Mouse (Mus musculus): Measurements from ENCODE around the gene Pgm3.
"Not testable (repeated sequence)": the region's sequence is repeated elsewhere in the genome, so short reads cannot be mapped to it uniquely, and the experiment has no call there.

Gene Pgm3

DNA sequence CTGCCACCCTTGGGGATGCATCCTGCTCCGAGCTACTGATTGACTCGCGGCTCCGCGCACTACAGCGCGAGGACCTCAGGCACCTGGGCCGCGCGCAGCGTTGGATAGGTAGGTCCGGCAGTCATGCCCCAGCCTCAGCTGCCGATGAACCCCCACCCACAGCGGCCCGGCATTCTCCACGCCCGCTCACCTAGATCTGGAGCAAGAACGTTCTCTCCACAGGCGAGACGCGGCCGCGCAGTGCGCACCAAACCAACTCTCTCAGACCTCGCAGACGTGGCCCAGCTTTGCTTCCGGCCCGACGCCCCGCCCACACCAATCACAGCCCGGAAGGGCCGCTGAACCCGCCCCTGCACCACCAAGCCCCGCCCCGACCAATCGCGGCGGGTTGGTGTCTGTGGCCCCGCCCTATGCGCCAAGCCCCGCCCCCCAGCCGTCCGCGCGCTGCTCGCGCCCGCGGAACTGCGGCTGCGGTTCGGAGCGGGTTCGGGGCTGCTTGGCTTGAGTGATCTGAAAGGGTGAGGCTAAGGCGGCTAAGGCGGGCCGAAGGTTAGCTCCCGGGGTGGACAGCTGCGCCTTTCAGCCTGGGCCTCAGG is at the start of gene Pgm3, which contains the start of gene Rwdd2a:
TSS of gene Pgm3 (minus strand) at position 303 of the 596 bp plus-strand sequence.
TSS of gene Rwdd2a (plus strand) at position 452 of the 596 bp plus-strand sequence.
- DNase-seq (ENCODE audit: extremely low read depth, low read depth), result peak; percentile 58

DNA sequence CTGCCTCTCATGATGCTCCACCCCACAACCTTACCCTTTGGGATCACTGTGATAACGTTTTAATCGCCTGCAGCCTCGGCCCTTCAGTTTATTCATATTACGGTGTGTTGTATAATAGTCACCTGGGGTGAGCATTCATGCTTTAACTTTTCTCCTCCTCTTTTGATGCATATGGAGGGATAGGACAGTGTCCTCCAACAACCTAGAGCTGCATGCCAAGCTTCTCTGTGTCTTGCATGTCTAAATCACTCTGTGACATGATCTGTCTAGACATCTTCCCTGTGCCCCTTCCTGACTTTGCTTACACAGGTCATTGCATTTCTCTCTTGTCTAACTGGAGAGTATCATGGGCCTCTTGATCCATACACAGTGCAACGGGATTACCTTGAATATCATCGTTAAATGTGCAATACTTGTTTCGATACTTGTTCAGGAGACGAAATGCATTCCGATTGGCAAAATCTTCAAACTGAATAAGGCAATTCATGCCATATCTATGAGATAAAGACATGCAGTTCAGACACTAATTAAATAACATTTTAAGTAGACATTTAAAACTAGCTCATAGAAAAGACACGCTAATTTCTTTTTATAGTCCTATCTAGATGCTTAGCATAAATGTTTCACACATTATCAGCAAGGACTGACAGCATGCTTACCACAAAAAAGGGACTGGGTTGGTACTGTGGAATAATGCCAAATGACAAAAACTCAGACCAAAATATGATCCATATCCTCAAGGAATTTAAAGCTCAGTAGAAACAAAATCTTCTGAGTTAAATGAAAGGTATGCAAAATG is 47.9 kb upstream of the Pgm3 start:
- no peak for DNase-seq (ENCODE audit: extremely low read depth, low read depth)

DNA sequence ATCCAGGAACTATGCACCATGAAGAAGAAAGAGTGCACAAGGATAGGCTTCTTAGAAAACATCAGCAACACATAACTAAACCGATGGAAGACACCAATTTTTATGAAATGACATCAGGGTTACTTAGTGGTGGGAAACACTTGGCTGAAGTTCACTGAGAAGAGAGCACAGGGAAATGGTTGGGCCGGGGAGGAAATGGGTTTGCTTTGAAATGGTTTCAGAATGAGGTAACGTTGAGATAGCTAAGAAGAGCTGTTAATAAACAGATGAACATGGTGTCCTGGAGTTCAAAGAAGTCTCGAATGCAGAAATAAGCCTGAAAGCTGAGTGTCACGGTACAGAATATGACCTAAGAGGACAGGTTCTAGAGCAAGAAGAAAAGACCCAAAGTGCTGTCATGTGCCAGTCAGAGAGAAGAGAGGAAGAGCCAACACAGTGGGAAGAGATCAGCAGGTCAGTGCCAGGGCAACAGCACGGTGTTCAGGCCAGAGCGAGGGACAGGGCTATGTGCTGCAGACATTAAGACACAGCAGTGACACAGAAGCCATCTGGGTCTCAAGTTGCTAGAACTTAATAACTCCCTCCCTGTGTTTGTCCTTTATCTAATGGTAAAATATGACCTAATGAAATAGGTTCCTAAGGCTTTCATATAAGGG is 46.3 kb upstream of the Pgm3 start:
- no peak for DNase-seq (ENCODE audit: extremely low read depth, low read depth)

DNA sequence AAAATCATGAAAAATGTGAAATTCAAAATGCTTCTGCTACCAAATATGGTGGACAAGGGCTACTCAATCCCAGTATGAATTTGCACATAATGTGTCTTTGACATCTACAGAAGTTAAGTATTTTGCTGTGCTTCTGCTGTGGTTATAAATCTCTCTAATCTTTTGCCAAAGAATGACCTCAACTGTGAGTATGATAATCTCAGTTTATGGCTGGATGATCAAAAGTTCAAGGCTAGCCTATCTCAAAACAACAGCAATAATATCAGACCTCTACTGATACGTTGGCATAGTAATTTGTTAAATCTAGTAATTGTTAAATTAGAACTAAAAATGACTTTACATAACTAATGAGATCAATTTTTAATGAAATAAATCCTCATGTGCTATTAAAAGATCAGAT is 44.1 kb upstream of the Pgm3 start:
- DNase-seq (ENCODE audit: extremely low read depth, low read depth), result no peak

GRCm38 (mm10) chr9:86612091-86612490 is 40.4 kb upstream of the Pgm3 start:
- no peak for DNase-seq (ENCODE audit: extremely low read depth, low read depth)

DNA sequence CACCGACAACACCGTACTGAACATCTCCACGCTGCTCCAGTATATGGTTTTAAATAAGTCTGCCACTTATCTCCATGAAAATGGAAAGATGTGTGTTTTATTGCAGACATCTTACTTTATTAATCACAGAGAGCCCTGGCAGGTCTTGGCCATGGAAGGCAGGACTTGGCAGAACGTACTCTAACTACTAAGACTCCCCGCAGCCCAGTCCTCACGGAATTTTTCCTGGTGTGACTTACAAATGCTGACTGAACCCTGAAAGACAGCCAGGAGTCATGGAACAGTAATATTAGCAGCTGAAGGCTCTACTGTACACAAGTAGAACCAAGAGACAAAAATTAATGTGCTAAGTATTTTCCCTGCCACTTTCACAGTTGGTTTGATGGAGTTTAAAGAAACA is 34.1 kb upstream of the Pgm3 start:
- DNase-seq (ENCODE audit: extremely low read depth, low read depth), result no peak

DNA sequence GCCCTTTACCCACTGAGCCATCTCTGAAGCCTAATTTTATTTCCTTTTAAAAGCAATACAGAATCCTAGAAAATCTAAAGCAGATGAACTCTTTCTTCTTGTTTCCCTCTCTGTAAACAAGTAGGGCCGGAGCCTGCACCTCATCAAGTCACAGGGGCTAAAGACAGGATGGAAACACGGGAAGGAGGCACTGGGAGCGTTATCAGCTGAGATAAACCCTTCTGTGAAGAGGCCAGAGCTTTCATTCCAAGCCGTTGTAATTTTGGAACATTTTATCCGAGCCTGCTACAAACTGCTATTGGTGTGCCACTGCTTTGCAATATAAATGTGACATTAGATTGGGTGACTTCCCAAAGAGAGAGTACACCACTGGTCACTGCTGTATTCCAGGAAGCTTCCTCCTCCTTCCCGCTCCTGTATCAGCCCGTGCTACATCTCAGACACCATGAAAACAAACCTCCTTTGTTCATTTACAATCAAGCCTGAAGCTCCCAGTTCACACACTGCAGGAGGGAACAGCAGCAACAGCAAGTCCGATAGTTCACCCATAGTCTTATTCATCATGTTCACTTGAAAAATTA is 28.2 kb upstream of the Pgm3 start:
- DNase-seq (ENCODE audit: extremely low read depth, low read depth), result no peak

DNA sequence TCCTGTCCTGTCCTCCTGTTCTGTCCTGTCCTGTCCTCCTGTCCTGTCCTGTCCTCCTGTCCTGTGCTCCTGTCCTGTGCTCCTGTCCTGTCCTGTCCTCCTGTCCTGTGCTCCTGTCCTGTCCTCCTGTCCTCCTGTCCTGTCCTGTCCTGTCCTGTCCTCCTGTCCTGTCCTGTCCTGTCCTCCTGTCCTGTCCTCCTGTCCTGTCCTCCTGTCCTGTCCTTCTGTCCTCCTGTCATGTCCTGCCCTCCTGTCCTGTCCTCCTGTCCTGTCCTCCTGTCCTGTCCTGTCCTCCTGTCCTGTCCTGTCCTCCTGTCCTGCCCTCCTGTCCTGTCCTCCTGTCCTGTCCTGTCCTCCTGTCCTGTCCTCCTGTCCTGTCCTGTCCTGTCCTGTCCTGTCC is 25.3 kb upstream of the Pgm3 start:
- DNase-seq (ENCODE audit: extremely low read depth, low read depth), result not testable (repeated sequence)

GRCm38 (mm10) chr9:86594357-86594767 is 22.7 kb upstream of the Pgm3 start:
- not testable (repeated sequence) for DNase-seq (ENCODE audit: extremely low read depth, low read depth)

GRCm38 (mm10) chr9:86592676-86593668 is 21.3 kb upstream of the Pgm3 start:
- no peak for DNase-seq (ENCODE audit: extremely low read depth, low read depth)

DNA sequence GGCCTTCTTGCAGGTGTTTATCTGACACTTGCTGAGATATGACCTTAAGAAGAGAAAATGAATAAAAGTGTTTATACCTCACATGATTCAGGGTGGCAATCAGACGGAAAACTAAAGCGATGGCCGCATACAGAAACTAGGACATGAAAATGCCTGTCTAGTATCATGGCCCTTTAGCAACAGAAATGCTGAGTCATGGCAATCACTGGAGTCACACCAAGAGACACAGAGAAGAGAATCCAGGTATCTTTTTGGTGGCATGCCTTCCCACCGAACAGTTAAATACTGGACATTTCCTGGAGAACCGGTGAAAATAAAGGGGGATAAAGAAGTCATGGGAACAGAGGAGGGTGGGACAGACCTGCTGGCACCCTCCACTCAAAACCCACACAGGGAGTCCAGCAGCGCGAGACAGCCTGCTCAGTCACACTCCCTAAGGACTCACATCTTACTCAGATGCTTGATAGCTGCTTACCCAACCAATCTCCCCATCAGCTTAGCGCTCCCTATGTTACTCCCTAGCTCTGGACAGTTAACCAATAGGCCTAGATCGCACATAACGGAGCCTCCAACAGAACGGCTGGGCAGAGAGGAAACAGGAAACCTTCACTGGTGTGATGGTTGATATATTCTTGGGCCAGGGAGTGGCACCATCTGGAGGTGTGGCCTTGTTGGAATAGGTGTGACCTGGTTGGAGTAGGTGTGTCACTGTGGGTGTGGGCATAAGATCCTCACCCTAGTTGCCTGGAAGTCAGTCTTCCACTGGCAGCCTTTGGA is 15.6 kb upstream of the Pgm3 start:
- DNase-seq (ENCODE audit: extremely low read depth, low read depth), result no peak

DNA sequence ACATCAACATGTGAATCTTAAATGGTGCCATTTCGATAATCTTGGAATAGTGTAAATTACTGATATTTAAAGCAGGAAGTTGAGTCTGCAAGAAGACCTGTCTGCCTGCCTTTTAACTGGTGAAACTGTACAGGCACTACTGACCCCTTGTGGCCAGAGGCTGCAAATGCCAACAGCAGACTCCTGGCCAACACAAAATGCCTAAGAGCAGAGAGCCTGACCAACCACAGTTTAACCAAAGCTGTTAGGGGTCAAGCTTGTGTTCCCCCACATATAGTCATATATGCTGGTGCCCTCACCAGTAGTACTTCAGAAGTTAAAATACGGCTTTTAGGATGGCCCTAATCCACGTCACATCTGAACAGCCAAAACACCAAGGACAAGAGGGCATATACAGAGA is 12.1 kb upstream of the Pgm3 start:
- peak; percentile 43 for DNase-seq (ENCODE audit: extremely low read depth, low read depth)

GRCm38 (mm10) chr9:86579657-86580056 is 8.0 kb upstream of the Pgm3 start:
- DNase-seq (ENCODE audit: extremely low read depth, low read depth), result peak; percentile 76

- DNase-seq (ENCODE audit: extremely low read depth, low read depth), result no peak
Observed at GRCm38 (mm10) chr9:86575178-86575577, 3.5 kb upstream of the Pgm3 start.

DNA sequence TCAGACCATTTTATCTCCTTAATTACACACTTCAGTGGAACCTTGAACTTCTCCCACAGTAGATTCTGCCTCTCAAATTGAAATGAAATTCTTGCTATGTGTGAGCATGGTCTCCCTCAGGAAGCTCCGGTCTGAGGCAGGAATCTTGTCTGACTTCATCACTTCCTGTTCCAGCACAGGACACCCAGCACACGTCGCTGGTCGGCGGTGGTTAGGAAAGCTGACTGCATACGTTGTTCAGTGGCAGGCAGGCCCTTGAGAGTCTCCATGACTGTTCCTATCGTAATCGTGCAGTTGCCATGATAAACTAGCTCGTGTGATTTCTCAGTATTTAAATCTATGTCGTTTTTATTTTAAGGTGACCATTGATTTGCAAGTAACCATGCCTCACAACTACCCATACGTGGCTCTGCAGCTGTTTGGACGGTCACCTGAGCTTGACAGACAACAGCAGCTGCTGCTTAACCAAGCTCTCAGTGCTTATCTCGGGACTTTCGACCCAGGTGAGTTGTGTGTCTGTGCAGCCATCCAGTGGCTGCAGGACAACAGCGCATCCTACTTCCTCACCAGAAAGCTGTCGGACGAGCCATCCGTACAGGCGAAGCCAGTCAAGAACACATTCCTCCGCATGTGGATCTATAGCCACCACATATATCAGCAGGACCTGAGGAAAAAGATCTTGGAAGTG is 2.1 kb upstream of the Pgm3 start:
- DNase-seq (ENCODE audit: extremely low read depth, low read depth), result no peak

DNA sequence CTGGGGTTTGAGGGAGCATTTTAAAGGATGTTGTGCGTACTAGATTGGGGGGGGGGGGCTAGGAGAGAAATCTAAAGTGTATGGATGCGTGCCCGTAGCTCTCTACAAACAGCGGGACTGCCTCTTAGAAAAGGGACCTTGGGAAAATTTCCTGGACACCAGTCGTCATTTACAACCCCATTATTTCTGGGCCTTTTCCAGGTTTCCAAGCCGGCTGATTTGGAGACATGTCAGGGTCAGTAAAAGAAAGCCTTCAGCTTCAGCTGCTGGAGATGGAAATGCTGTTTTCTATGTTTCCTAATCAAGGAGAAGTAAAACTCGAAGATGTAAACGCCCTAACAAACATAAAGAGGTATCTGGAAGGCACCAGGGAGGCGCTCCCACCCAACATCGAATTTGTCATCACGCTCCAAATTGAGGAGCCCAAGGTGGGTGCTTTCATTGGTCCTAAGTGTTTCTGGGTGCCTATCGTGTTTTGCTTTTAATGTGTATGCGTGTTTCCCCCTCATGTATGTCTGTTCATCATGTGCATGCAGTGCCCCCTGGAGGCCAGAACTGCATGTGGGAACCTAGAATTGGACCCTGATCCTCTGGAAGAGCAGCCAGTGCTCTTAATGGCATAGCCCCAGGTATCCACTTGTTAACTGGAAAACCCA is 1.1 kb upstream of the Pgm3 start:
- DNase-seq (ENCODE audit: extremely low read depth, low read depth), result peak; percentile 67

DNA sequence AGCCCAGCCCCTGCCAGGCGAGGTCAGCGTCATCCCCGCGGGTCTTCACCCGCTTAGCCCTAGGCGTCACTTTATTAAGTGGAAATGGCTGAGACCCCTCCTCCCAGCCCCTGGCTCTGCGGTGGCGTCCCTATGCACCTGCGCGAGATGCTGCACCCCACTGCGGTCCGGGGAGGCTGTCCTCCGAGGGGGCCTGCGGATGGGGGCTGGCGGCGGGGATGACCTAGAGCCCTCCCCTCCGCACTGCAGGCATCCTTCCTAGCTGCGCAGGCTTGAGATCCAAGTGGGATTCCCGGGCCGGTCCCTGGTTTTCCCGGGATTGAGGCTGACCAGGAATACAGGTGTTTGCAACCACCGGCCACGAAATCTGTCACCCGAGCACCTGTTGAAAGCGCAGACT is 554 bp upstream of the Pgm3 start:
- DNase-seq (ENCODE audit: extremely low read depth, low read depth), result no peak

- DNase-seq (ENCODE audit: extremely low read depth, low read depth), result no peak
Observed at GRCm38 (mm10) chr9:86570946-86571345, 696 bp downstream of the Pgm3 start.
